Mouse (Mus musculus) midbrain, embryonic 10.5 days (tissue): Measurements from ENCODE around the gene Senp3. TPM values are rescaled to one million over a fixed set of nuclear protein-coding genes. Genes with fewer than 3 reads are reported as not detected.
A peak's percentile ranks its signal among the peaks of the same experiment; 100 is the strongest.
"Not testable (repeated sequence)": the region's sequence is repeated elsewhere in the genome, so short reads cannot be mapped to it uniquely, and the experiment has no call there.

Experiments used
- DNase-seq: peaks from one replicate; pipeline ENCODE4 v3.0.0-alpha.2; 2017; ENCODE audit warnings: low spot score
- H3K27ac ChIP-seq: fragments of 300-500 bp; sonication (generic); replicated peaks from 2 replicates; pipeline ENCODE4 v1.5.1; 2016; ENCODE audit warnings: mild to moderate bottlenecking
- H3K27me3 ChIP-seq: fragments of 300-500 bp; sonication (generic); 2 replicates; pipeline ENCODE4 v1.6.1; 2016; ENCODE audit warnings: low read depth, mild to moderate bottlenecking; ENCODE audit not compliant: poor library complexity, severe bottlenecking
- H3K36me3 ChIP-seq: fragments of 300-500 bp; sonication (generic); 2 replicates; pipeline ENCODE4 v1.6.1; 2016; ENCODE audit warnings: mild to moderate bottlenecking, moderate library complexity
- H3K4me1 ChIP-seq: fragments of 300-500 bp; sonication (generic); 2 replicates; pipeline ENCODE4 v1.6.1; 2016
- H3K4me3 ChIP-seq: fragments of 300-500 bp; sonication (generic); 2 replicates; pipeline ENCODE4 v1.5.1; 2016; ENCODE audit warnings: mild to moderate bottlenecking, moderate library complexity
- H3K9me3 ChIP-seq: fragments of 300-500 bp; sonication (generic); replicated peaks from 2 replicates; pipeline ENCODE4 v1.6.1; 2016; ENCODE audit warnings: mild to moderate bottlenecking
- WGBS: fragments of 180-500 bp; shearing (Covaris S2); methylation state at CpG from one replicate; pipeline ENCODE4 v1.1.7; 2016; 5-methylcytosine and 5-hydroxymethylcytosine counted together
- polyA plus RNA-seq: library from polyadenylated mRNA; unstranded; fragments of >200 nt; fragmentation: Nextera tagmentation; extraction: Ambion mirVana; gene quantifications from 2 replicates; pipeline ENCODE4 v1.2.1, GENCODE M21; 2016

Senp3 gene
- polyA plus RNA-seq = 112 and 114 TPM in 2 replicates

GRCm38 (mm10) chr11:69681314-69682208 is at the start of gene Senp3:
Senp3 (minus strand) TSS chr11:69682084.
- H3K4me1 ChIP-seq = peaks cover 53% of the 10 kb centered on the region
- no peaks in the 10 kb centered on the region for H3K9me3 ChIP-seq
- WGBS = under 1% methylated on average over 74 of the region's 80 CpGs
- peak; percentile 98 for DNase-seq
- H3K27me3 ChIP-seq = peaks cover 18% of the 10 kb centered on the region; the same call in 1 of the 2 replicates
- peaks cover 40% of the 10 kb centered on the region for H3K36me3 ChIP-seq
- H3K4me3 ChIP-seq = peak within 1 kb of the TSS; percentile 73
- peak within 1 kb of the TSS; percentile 92 for H3K27ac ChIP-seq

GRCm38 (mm10) chr11:69731408-69731807 is 49.5 kb upstream of the Senp3 start:
- H3K27me3 ChIP-seq, H3K27ac ChIP-seq, H3K4me1 ChIP-seq, H3K4me3 ChIP-seq, H3K9me3 ChIP-seq, DNase-seq: not testable (repeated sequence)
- 96% methylated on average over 2 of the region's 3 CpGs for WGBS
- peaks cover 37% of the 10 kb centered on the region for H3K36me3 ChIP-seq

DNA sequence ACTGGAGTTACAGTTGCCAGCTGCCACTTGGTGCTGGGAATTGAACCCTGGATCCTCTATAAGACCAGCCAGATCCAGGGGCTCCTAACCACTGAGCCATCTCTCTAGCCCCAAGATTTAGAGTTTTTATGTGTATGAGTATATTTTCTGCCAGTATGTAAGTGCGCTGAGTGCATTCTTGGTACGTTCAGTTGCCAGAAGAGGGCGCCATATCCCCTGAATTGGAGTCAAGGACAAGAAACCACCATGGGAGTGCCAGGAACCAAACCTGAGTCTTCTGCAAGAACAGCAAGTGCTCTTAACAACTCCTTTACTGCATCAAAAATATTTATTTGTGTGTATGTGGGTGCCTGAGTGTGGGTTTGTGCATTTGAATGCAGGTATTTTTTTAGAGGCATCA is 47.2 kb upstream of the Senp3 start:
- 19% methylated on average over 3 of the region's 3 CpGs for WGBS

DNA sequence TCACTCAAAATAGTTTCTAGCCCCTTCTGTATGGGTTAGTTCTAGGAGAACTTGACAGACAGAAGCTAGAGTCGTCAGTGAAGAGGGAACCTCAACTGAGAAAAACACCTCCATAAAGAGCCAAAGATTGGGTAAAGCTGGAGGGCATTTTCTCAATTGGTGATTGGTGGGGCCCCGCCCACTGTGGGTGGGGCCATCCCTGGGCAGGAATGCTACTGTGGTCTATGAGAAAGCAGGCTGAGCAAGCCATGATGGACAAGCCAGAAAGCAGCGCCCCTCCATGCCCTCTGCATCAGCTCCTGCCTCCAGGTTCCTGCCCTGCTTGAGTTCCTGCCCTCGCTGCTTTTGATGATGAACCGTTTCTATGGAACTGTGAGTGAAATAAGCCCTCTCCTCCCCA is 44.1 kb upstream of the Senp3 start:
- no peaks in the 10 kb centered on the region for H3K36me3 ChIP-seq
- WGBS = 44% methylated on average over 5 of the region's 5 CpGs
- H3K9me3 ChIP-seq = no peaks in the 10 kb centered on the region
- DNase-seq = no peak
- H3K4me1 ChIP-seq = no peaks in the 10 kb centered on the region
- no peaks in the 10 kb centered on the region for H3K27me3 ChIP-seq
- no peak overlapping the region for H3K4me3 ChIP-seq
- H3K27ac ChIP-seq = no peak overlapping the region

More for the DNA sequence above, 47.2 kb upstream of the Senp3 start:
- Histone ChIP-seq H3K27me3 (no peaks in the 10 kb centered on the region), H3K4me1 (no peaks in the 10 kb centered on the region), H3K27ac (no peak overlapping the region), H3K36me3 (peaks cover 14% of the 10 kb centered on the region), H3K4me3 (no peak overlapping the region), H3K9me3 (no peaks in the 10 kb centered on the region)
- DNase-seq = peak; percentile 54

GRCm38 (mm10) chr11:69723074-69723473 is 41.2 kb upstream of the Senp3 start:
- Histone ChIP-seq H3K4me3 (no peak overlapping the region), H3K4me1 (peaks cover 5% of the 10 kb centered on the region), H3K27me3 (no peaks in the 10 kb centered on the region), H3K27ac (no peak overlapping the region), H3K9me3 (no peaks in the 10 kb centered on the region), H3K36me3 (no peaks in the 10 kb centered on the region)
- no peak for DNase-seq
- WGBS = 53% methylated on average over 2 of the region's 2 CpGs

- Histone ChIP-seq H3K4me3 (no peak overlapping the region), H3K4me1 (peaks cover 9% of the 10 kb centered on the region), H3K27ac (no peak overlapping the region), H3K9me3 (no peaks in the 10 kb centered on the region), H3K36me3 (no peaks in the 10 kb centered on the region), H3K27me3 (no peaks in the 10 kb centered on the region)
- 87% methylated on average over 6 of the region's 6 CpGs for WGBS
- DNase-seq = no peak
Observed at GRCm38 (mm10) chr11:69720852-69721251, 39.0 kb upstream of the Senp3 start.

GRCm38 (mm10) chr11:69719423-69719822 is 37.5 kb upstream of the Senp3 start:
- Histone ChIP-seq H3K4me3 (no peak overlapping the region), H3K27me3 (no peaks in the 10 kb centered on the region), H3K4me1 (peaks cover 18% of the 10 kb centered on the region), H3K27ac (no peak overlapping the region), H3K9me3 (no peaks in the 10 kb centered on the region), H3K36me3 (no peaks in the 10 kb centered on the region)
- whole genome bisulfite sequencing = 70% methylated on average over 6 of the region's 6 CpGs
- DNase-seq = no peak

DNA sequence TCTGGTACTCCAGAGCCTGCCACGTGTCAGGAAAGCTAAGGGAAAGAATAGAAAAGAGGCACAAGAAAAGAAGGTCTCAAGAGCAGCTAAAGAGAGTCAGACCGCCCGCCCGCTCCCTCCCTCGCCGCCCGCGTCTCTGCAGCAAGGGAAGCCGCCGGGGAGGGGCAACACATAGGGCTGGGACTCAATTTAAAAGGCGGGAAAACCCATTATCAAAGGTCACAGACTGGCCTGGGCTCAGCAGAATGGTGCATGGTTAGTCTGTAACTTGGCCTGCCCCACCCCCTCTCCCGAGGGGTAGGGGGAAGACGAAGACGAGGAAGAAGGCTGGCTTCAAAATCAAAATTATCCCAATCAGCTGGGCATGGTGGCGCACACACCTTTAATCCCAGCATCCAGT is 36.8 kb upstream of the Senp3 start:
- DNase-seq = peak; percentile 32
- Histone ChIP-seq H3K4me3 (no peak overlapping the region), H3K9me3 (no peaks in the 10 kb centered on the region), H3K4me1 (peaks cover 19% of the 10 kb centered on the region), H3K27ac (no peak overlapping the region; the same call in 1 of the 2 replicates), H3K36me3 (no peaks in the 10 kb centered on the region), H3K27me3 (no peaks in the 10 kb centered on the region)
- 47% methylated on average over 15 of the region's 15 CpGs for WGBS

- DNase-seq = no peak
- no peaks in the 10 kb centered on the region for H3K27me3 ChIP-seq
- WGBS = 64% methylated on average over 4 of the region's 4 CpGs
- no peaks in the 10 kb centered on the region for H3K9me3 ChIP-seq
- H3K36me3 ChIP-seq = no peaks in the 10 kb centered on the region
- peaks cover 19% of the 10 kb centered on the region for H3K4me1 ChIP-seq
- no peak overlapping the region for H3K27ac ChIP-seq
- no peak overlapping the region for H3K4me3 ChIP-seq
Observed at GRCm38 (mm10) chr11:69716953-69717352, 35.1 kb upstream of the Senp3 start.

- WGBS = 39% methylated on average over 5 of the region's 5 CpGs
- DNase-seq = no peak
Observed at GRCm38 (mm10) chr11:69715929-69716328, 34.0 kb upstream of the Senp3 start.

GRCm38 (mm10) chr11:69715482-69715881 is 33.6 kb upstream of the Senp3 start:
- no peaks in the 10 kb centered on the region for H3K27me3 ChIP-seq
- no peak overlapping the region for H3K4me3 ChIP-seq
- no peak for DNase-seq
- H3K9me3 ChIP-seq = no peaks in the 10 kb centered on the region
- no peaks in the 10 kb centered on the region for H3K36me3 ChIP-seq
- no peak overlapping the region for H3K27ac ChIP-seq
- peaks cover 19% of the 10 kb centered on the region for H3K4me1 ChIP-seq
- 58% methylated on average over 9 of the region's 9 CpGs for WGBS

More at GRCm38 (mm10) chr11:69715929-69716328, 34.0 kb upstream of the Senp3 start:
- Histone ChIP-seq H3K27ac (no peak overlapping the region), H3K4me3 (no peak overlapping the region), H3K36me3 (no peaks in the 10 kb centered on the region), H3K9me3 (no peaks in the 10 kb centered on the region), H3K4me1 (peaks cover 19% of the 10 kb centered on the region), H3K27me3 (no peaks in the 10 kb centered on the region)

GRCm38 (mm10) chr11:69714636-69715329 is 32.9 kb upstream of the Senp3 start:
- peaks cover 23% of the 10 kb centered on the region for H3K4me1 ChIP-seq
- 75% methylated on average over 18 of the region's 18 CpGs for WGBS
- no peak for DNase-seq
- H3K27ac ChIP-seq = no peak overlapping the region
- H3K27me3 ChIP-seq = no peaks in the 10 kb centered on the region
- 0 out of 2 replicates have a peak overlapping the region, but pooled peaks have one; percentile 3 for H3K4me3 ChIP-seq
- no peaks in the 10 kb centered on the region for H3K9me3 ChIP-seq
- H3K36me3 ChIP-seq = no peaks in the 10 kb centered on the region
